In genomic region chr16:31601278-31601677, GRCm38 (mm10) we compare ENCODE assay signal across 24 mouse cellular contexts.
A peak's percentile ranks its signal among the peaks of the same experiment; 100 is the strongest.
DNase-seq lines count a peak whose midpoint lies in the region; ATAC-seq and TF ChIP-seq lines count a peak whose summit lies in the region.
"Had no signal": no experiment of that assay in that cellular context is flagged by ENCODE, and none has a peak within 500 bp of the region (broad histone marks: within the 10 kb centered on the region; RNA-seq: fewer than 3 reads in every experiment).

No protein-coding gene starts in this region.

- 83% methylated on average over 3 of the region's 3 CpGs for WGBS in liver, postnatal 0 days (ENCODE audit: insufficient replicate concordance)
- 89% methylated on average over 3 of the region's 3 CpGs for WGBS in liver, embryonic 12.5 days (ENCODE audit: insufficient replicate concordance)

- H3K36me3 ChIP-seq in liver, postnatal 0 days (replicated peaks; ENCODE audit: insufficient read depth, low read length), result no peaks in the 10 kb centered on the region
- no peaks in the 10 kb centered on the region for H3K36me3 ChIP-seq in liver, embryonic 12.5 days
- H3K36me3 ChIP-seq: hindbrain, embryonic 15.5 days; limb, embryonic 12.5 days; neural tube, embryonic 13.5 days had no signal

- no peaks in the 10 kb centered on the region for H3K27me3 ChIP-seq in liver, postnatal 0 days (ENCODE audit: insufficient read depth, low read length)
- 0 out of 2 replicates have a peak, but pooled peaks cover 14% of the 10 kb centered on the region for H3K27me3 ChIP-seq in liver, embryonic 12.5 days (replicated peaks)
- H3K27me3 ChIP-seq: hindbrain, embryonic 15.5 days; limb, embryonic 12.5 days; neural tube, embryonic 13.5 days had no signal

- no peak for TF ChIP-seq CTCF in liver, postnatal 0 days (IDR thresholded peaks at IDR 0.05; ENCODE audit: low read depth)

- no peak overlapping the region for H3K4me2 ChIP-seq in liver, postnatal 0 days (ENCODE audit: low read depth, low read length)
- no peak overlapping the region for H3K4me2 ChIP-seq in liver, embryonic 12.5 days
- H3K4me2 ChIP-seq: heart, embryonic 11.5 days; hindbrain, embryonic 15.5 days; limb, embryonic 12.5 days; neural tube, embryonic 13.5 days had no signal

- no peak overlapping the region for H3K4me3 ChIP-seq in liver, postnatal 0 days (ENCODE audit: low read depth, low read length)
- no peak overlapping the region for H3K4me3 ChIP-seq in liver, embryonic 12.5 days
- H3K4me3 ChIP-seq: hindbrain, embryonic 15.5 days; limb, embryonic 12.5 days; myocyte; neural tube, embryonic 13.5 days had no signal

- H3K9ac ChIP-seq in liver, postnatal 0 days (replicated peaks), result no peak overlapping the region
- H3K9ac ChIP-seq in liver, embryonic 12.5 days, result no peak overlapping the region
- H3K9ac ChIP-seq: forebrain, postnatal 0 days; hindbrain, embryonic 15.5 days; limb, embryonic 12.5 days; neural tube, embryonic 13.5 days had no signal

- peak; percentile 83 for ATAC-seq in liver, postnatal 0 days
- ATAC-seq in liver, embryonic 12.5 days, result no peak
- ATAC-seq: forebrain, postnatal 0 days; midbrain, embryonic 16.5 days had no signal

- H3K9me3 ChIP-seq in liver, postnatal 0 days (ENCODE audit: low read length), result no peaks in the 10 kb centered on the region
- H3K9me3 ChIP-seq in liver, embryonic 12.5 days (replicated peaks), result no peaks in the 10 kb centered on the region
- H3K9me3 ChIP-seq: hindbrain, embryonic 15.5 days; limb, embryonic 12.5 days; neural tube, embryonic 13.5 days had no signal

- H3K4me1 ChIP-seq in liver, postnatal 0 days (ENCODE audit: insufficient read depth), result peaks cover 19% of the 10 kb centered on the region
- peaks cover 76% of the 10 kb centered on the region for H3K4me1 ChIP-seq in liver, embryonic 12.5 days
- H3K4me1 ChIP-seq: hindbrain, embryonic 15.5 days; limb, embryonic 12.5 days; neural tube, embryonic 13.5 days had no signal

- peak; percentile 55 for DNase-seq in adrenal gland, adult 2 months
- DNase-seq in adrenal gland, postnatal 4 days (ENCODE audit: low spot score in 2 of 2), result no peak
- DNase-seq in liver, postnatal 0 days, result peak; percentile 75
- peak; percentile 30 for DNase-seq in 3134 (ENCODE audit: extremely low read depth, insufficient read length, low spot score)
- DNase-seq in adrenal gland, postnatal 14 days, result peak; percentile 74
- no peak for DNase-seq in left cerebral cortex, adult 11 months (ENCODE audit: low spot score)
- no peak for DNase-seq in spleen, adult 18-20 months
- DNase-seq: cerebellum, adult 18-20 months; cerebellum, postnatal 14 days; forebrain, postnatal 0 days; kidney, adult 8-10 months; kidney, postnatal 10 days; lung, postnatal 10 days; retina, postnatal 1 day; right cerebral cortex, postnatal 25 days; thymus, adult 18-20 months; thymus, postnatal 4 days had no signal

- peak; percentile 50; the same call in 1 of the 2 replicates for TF ChIP-seq EP300 in liver, postnatal 0 days (IDR thresholded peaks at IDR 0.05; ENCODE audit: low read depth)

- H3K27ac ChIP-seq in liver, postnatal 0 days (ENCODE audit: low read depth), result 0 out of 2 replicates have a peak overlapping the region, but pooled peaks have one; percentile 55
- no peak overlapping the region for H3K27ac ChIP-seq in liver, embryonic 12.5 days
- H3K27ac ChIP-seq: hindbrain, embryonic 15.5 days; limb, embryonic 12.5 days; neural tube, embryonic 13.5 days had no signal

Comparison
In these comparisons a context has a peak if more than half of its experiments do, and no peak if none do; other contexts are left out.
1. DNase-seq: peak in adrenal gland, adult 2 months (single experiment), liver, postnatal 0 days (single experiment), 3134 (single experiment) and adrenal gland, postnatal 14 days (single experiment); none in adrenal gland, postnatal 4 days (0 of 2), left cerebral cortex, adult 11 months (single experiment) and spleen, adult 18-20 months (0 of 2).